Mouse (Mus musculus) heart, adult 11 months (tissue): ENCODE measurements around the gene Med12l.

ENCODE experiments used
- DNase-seq: peaks from one replicate; pipeline ENCODE4 v3.0.0; 2022

Med12l gene

GRCm38 (mm10) chr3:59341647-59342427 is 336.2 kb downstream of the Med12l start:
- no peak for DNase-seq

DNA sequence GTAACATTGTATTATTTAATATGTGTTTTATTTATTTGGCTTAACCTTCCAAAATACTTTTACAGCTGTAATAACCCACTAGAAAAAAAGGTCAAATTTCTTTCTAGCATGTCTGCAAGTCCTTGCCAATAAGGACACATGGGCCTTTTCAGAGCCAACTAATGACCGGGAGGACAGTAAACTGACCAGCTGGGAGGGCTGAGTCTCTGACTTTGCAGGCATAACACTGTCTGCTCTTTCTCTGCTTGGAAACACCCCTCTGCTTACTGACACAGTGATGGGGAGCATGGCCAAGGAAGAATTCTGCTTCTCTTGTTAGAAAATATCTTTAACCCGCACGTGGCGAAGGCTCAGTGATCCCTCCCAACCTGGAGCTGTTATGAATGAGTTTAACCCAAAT is 337.4 kb downstream of the Med12l start:
- DNase-seq, result peak; percentile 97

GRCm38 (mm10) chr3:59344065-59344905 is 338.7 kb downstream of the Med12l start, which contains the start of gene Igsf10:
Gene Igsf10 (minus strand): TSS chr3:59344394.
- peak; percentile 95 for DNase-seq

DNA sequence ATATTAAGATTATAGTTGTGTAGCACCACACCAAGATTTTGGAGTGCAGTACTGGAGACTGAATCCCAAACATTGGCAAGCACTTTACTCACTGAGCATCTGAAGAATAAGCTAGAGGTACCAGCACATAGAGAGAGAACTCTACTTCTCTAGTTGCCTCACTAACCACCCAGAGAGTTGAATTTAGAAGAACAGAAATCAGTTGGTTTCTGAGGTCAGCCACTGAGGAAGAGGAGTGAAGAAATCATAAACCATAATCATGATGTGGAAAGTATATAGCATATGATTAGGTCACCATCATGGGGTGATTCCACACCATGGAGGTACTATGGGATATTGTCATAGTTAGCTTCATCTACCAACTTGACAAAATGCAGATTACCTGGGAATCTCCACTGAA is 346.1 kb downstream of the Med12l start:
- no peak for DNase-seq

GRCm38 (mm10) chr3:59354156-59354555 is 348.5 kb downstream of the Med12l start:
- no peak for DNase-seq

DNA sequence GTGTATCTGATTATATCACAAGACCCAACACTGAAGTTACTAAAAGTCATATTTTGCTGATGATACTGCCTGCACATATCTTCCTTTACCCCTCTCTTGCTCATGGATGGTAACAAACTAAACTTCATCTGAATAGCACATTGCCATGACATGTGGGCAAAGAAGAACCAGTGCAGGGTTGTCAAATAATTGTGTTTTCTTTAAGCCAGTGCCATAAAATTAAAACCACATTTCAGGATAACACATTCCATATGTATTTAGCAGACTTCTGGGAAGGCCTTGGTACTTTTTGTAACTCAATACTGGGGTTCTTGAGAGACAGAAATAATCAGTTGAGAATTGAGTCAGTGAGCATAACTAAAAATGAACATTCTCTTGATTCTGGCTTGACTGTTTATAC is 354.5 kb downstream of the Med12l start:
- DNase-seq, result no peak

- DNase-seq, result no peak
Observed at GRCm38 (mm10) chr3:59361895-59362294, 356.3 kb downstream of the Med12l start.
